Mouse (Mus musculus): ENCODE measurements around the gene Ccnyl1.

DNA sequence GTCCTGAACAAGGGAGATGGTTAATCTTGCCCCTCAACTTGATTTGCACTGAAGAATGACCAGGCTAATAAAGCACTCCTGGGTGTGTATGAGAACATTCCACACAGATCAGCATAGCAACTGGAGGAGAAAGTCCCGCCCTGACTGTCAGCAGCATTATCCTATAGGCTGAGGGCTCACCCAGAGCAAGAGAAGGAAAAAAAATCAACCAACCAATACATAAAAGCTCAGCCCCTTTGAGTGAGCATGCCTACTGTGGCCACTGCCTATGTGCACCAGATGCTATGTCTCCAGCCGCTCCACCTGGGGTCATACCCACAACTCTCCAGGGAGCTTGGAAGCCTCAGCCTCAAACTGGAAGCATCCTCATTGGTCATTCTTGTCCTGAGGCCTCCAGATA, 20.8 kb upstream of the Ccnyl1 start:
- no peak for TF ChIP-seq CTCF (IDR thresholded peaks at IDR 0.05; ENCODE audit: low read depth)
- TF ChIP-seq EP300 (optimal IDR thresholded peaks at IDR 0.05) = no peak

Measured in stomach, postnatal 0 days (tissue).